Mouse (Mus musculus) MEL-GATA-1-ER (cell line): ENCODE measurements around the gene Sag.
A peak's percentile ranks its signal among the peaks of the same experiment; 100 is the strongest.

Experiments used
- DNase-seq: peaks from one replicate; pipeline ENCODE4 v3.0.0-alpha.2; 2012; ENCODE audit warnings: low read depth; ENCODE audit errors: extremely low read depth

The Sag gene

DNA sequence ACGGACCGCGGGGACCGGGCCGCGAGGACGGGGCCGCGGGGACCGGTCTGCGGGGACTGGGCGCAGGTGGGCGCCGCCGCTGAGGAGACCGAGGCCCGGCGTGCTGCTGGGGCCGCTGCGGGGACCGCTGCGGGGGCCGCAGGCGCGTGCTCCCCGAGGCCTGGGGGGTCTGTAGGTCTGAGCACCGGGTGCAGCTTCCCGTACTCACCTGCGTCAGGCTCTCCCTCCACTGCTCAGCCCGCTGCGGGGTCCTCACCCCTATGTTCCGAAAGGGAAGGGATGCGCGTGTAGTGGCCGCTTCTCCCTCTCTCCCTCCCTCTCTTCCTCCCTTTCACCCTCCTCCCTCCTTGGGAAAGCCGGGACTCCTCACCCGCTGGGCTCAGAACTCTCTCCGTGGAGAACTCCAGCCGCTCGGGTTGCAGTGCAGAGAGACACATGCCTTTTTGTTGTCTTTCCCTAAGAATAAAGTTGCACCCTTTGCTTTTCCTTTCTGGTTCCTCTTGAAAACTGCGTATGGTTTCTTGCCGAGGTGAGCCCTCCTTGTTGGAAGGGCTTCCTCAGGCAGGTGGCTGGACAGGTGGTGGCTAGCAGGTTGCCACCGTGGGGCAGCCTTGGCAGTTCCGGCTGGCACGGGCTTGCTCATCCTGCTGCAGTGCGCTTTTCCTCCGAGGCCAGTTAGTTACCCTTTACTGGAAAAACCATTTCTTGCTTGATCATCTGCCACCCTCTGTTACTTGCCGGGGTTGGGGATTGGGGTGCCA lies 50.3 kb downstream of the Sag start:
- no peak for DNase-seq

DNA sequence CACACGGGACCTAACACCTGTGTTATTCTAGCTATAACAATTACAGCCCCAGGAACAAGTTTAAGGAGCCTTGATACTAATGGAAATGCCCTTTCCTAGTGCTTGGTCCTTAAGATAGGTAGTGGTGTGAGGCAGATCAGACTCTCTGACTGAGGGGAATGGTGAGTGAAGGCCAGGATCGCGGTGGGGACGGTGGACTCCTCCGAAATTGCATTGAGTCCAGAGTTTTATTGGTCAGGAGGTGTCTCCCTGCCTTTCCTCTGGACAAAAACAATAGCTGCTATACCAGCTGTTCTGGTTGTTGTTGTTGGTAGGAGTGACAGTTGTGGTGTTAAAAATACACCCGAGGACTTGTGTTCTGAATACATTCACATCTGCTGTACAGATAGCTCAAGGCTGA lies 50.9 kb downstream of the Sag start:
- DNase-seq = no peak

DNA sequence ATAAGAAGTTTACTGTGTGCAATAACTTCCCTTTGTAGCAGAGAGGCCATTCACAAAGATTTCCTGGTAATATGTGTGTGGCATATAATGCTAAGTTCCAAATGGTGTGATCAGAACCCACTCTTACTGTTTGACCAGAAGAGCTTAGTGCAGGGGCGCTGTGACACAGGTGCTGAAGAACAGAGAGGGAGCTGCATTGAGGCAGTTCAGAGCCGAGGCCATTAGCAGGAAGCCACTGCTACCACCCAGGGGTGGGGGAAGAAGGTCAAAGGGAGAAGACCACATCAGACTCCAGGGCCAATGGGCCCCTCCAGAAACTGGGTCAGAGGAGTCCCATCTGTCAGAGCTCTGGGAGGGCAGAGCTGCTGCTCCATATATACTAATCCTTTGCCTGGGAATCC lies 51.4 kb downstream of the Sag start:
- no peak for DNase-seq

DNA sequence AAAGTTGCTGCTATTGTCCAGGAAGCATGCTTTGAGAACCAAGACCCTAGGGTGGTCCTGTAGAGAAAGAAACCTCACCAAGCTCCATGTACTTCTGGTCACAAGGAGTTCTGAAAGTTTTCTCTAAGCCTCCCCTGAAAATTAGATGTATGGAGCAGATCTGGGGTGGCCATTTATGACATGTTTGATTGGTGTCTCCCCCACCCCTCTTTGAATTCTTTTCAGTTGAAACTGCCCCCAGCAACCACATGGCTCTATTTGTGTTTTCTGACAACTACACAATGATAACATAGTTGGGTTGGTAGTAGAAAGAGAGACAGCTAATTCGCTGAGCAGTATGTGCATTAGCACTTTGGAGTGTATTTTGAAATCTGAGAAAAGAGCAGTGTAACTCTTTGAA lies 52.0 kb downstream of the Sag start:
- no peak for DNase-seq

DNA sequence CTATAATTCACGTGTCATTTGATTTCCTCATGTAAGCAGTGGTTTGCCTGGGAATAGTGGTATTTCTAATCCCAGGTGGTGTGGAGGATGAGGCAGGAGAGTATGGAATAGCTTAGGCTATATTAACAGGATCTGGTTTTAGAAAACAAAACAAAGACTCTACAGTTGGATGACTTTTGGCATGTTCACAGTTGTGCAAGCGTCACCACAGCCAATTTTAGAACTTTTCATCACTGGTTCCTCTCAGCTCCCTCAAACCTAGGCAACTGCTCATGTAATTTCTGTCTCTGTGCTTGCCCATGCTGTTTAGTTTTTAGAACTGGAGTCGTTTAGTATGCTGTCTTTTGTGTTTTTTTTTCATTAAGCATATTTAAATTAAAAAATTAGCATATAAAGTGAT lies 53.3 kb downstream of the Sag start:
- DNase-seq = no peak

DNA sequence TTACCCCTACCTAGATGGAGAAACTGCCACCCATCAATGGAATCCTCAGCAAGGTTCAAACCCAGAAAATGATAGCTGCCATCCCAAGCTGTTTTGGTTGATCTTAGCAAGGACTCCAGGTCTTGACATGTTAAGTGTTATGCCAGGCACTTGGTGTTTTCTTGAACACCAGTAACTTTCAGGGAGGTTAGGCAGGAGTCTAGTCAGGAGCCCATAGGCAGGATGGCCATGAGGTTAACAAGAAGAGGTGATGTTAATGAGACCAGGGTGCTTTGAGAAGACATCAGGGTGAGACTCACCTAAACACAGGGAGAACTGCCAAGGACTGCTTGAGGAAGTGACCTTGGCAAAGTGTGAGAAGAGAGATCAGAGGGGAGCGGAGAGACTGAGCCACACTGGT lies 54.6 kb downstream of the Sag start:
- no peak for DNase-seq

DNA sequence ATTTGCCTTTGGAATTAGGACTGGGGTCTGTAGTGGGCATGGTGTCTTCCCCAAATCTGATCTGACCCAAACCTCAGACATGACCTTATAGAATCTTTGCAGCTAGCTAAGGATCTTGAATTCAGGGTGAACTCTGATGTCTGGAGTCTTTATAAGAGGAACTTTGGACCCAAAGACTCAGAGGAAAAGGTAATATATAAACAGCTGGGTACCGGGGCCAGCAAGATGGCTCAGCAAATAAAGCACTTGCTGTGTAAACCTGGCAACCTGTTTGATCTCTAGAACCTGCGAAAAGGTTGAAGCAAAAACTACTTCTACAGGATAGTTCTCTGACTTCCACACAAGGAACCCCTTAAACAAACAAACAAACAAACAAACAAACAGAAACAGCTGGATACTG lies 55.0 kb downstream of the Sag start:
- no peak for DNase-seq

DNA sequence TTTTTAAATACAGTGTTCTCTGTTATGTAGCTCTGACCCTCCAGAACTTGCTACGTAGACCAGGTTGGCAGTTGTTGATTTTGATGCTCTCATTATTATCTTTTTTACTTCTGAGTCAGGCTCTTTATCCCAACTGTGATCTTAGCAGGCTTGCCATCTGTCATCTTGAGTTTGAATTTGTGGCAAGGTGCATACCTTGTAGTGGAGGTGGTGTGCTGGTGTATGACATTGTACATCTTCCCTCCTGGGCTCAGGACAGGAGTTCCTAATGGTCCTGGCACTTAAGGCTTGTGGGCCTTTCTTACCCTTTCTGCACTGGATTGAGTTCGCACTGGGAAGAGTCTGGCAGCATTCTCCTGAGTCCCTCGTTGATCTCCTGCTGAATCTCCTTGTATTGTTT lies 60.1 kb downstream of the Sag start:
- DNase-seq = no peak

DNA sequence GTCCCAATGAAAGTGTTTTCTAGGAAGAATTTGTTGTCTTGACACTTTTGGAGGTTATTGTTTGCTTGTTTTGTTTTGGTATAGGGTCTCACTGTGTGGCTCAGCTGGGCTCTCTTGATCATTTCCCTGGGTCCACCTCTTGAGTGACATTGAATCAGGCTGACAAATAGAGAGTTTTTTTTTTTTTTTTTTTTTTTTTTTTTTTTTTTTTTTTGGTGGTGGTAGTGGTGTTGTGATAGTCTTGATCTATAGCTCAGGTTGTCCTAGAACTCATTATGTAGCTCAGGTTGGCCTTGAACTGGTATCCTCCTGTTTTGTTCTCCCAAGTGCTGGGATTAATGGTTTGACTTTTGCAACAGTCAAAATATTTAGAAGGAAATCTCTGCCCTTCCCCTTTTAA lies 61.4 kb downstream of the Sag start:
- DNase-seq = no peak

DNA sequence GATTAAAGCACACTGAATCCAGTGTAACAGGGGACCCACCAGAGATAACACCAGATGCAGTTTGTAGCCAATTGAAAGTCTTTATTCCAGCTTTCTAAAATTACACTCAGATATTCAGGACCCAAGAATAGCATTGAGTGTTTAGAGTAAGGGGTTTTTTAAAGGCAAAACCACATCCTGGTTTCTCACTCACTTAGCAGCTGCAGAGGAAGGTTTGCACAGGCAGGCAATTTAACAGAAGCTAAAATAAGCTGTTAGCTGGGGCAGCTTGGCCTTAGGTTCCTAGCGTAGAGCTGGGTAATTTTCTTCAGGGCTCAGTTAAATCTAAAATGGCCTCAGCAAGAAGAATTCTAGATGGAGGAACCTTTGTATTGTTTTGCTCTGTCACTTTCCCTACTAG lies 63.2 kb downstream of the Sag start:
- no peak for DNase-seq

DNA sequence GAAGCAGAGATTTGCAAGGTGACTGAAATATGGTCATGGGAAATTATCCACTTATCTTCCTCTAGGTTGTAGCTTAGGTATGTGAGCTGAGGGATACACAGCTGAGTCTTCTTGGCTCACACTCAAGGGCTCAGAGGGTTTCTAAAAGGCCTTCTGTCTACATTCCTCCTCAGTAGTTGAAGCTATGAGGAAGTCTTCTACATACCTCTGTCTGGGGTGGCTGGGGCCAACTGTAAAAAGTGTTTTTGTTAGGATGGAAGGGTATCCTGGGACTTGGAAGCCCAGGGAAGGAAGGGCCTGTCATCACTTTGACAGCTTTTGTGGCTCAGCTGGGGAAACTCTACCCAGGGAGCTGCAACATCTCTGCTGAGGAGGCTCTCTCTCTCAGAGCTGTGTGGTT lies 68.1 kb downstream of the Sag start:
- no peak for DNase-seq

DNA sequence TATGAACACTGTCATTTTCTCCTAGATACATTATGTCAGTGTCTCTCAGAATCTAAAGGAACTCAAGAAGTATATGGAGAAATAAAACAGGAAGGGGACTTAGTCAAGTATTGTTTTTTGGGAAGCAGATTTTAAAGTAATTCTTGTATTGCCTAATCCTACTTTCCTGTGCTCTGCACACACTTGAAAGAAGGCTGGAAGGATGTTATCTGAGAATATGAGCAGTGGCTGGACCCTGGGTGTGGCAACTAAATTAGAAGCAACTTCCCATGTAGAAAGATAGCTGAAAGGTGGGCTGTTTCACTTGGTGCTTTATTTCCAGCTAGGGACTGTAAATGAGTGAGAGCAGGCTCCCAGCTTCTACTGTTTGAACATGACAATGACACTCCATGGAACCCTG lies 69.6 kb downstream of the Sag start:
- DNase-seq = peak; percentile 29

DNA sequence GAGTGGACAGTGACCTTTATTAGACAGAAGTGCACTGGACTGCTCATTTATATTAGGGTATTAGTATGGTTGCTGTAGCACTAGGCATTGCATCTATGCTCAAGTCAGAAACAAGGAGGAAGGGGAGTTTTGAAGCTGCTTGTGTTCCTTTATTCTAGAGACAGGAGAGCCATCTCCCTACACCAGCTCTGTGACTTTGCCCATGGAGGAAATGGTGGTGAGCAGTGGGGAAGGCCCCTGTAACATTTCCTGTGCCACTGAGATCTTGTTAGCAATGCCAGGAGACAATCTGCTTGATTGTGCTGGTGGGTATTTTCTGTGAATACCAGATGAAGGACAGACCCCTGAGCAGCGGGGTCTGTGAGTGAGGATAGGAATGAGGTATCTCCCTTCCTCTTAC lies 72.6 kb downstream of the Sag start:
- no peak for DNase-seq

DNA sequence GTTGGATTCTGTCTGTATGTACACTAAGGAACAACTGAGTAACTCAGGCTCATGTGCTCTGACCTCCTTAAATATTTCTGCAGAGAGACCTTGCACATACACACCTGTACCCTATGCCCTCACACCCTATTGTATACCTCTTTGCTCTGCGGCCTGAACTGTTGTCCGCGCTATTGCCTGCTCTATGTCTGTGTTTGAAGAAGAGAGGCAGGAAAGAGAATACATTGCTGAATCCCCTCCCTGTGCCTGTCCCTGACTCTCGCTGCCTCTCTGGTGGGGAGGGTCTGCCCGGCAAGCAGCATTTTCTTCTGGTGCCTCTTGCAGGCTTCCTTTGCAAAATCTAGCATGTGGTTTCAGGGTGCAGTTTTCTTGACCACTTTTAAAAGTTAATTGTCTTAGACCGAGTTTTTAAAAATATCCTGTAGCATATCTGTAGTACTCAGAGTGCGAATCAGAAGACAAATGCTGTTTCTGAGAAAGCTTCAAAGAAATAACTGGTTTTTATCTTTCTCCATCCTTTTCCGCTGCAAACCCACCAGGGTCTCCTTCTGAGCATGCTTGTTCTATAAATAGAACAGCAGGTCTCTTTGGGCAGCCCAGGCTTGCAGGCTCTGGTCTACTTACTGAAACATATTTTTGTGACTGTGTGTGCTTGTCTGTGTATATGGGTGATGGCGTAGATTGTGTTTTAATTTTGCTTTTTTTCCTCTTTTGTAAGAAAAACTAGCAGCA lies 74.2 kb downstream of the Sag start:
- DNase-seq = peak; percentile 81

DNA sequence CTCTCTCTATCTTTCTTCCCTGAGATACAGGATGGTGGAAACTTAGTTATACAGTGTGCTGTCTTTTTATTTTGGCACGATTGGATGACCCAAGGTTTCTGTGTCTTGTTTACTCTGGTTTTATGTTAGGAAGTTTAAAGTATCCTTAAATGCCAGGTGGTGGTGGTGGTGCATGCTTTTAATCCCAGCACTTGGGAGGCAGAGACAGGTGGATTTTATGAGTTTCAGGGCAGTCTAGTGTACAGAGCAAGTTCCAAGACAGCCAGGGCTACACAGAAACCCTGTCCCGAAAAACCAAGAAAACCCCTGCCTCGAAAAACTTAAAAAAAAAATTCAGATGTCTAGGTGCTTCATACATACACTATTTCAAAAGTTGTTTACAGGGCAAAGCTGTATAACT lies 75.6 kb downstream of the Sag start:
- DNase-seq = no peak

DNA sequence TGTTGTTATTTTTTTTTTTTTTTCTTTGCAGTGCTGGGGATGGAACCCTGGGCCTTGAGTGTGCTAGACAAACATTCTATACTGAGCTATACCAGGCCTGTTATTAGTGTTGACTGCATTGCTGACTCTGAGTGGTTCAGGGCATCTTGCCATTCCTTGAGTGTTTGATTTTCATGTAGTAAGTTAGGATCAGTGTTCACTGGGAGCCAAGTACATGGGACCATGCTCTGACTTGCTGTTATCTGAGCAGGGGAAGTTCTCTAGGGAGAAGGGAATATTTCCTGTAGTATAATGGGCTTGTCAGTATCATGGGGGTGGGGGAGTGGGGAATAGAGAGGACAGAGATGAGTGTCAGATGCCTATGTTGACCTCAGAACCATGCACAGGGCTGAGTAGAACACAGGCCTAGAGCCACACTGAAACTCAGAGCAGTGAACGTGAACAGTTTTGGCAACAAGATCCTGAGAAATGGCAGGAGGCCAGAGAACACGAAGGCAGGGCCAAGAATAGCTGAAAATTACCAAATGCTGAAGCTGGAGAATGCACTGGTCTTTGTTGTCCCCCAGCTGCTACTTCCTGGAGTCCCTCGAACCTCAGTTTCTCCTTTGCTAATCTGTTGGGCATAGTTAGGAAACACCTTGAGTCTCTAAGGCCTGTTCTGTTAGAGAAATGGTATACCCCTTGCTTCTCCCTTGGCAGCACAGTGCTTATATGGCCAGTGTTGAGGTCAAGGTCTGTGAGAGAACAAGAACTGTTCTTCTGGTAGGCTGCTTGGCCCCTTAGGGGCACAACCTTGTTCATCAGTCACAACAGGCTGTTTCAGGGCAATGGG lies 76.2 kb downstream of the Sag start:
- no peak for DNase-seq

DNA sequence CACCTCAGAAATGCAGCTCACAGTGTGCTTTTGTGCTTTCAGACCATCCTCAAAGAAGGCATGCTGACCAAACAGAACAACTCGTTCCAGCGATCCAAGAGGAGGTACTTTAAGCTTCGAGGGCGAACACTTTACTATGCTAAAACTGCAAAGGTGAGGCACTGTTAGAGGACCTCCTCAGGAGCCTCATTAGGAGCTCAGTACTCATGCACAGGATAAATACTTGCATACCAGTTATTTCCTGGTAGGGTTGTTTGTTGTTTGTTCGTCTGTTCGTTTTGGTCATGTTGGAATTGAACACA lies 76.8 kb downstream of the Sag start:
- no peak for DNase-seq

DNA sequence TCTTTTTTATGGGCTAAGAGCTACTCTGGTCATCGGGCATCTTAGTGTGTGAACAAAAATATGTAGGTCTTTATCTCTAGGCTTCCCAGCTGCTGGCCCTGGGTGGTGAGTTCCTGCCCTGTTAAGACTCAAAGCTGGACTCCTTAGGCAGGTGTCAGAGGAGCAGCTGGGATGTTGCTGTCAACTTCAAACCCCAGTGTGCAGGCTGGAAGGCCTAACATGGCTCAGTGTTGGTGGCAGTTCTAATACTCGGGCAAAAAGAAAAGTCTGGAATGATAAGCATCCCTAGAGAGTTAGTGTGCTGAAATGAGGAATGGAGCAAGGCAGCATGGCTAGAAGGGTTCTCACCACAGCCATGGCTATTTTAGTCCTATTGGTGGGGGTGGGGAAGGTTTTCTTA lies 77.4 kb downstream of the Sag start:
- DNase-seq = no peak

DNA sequence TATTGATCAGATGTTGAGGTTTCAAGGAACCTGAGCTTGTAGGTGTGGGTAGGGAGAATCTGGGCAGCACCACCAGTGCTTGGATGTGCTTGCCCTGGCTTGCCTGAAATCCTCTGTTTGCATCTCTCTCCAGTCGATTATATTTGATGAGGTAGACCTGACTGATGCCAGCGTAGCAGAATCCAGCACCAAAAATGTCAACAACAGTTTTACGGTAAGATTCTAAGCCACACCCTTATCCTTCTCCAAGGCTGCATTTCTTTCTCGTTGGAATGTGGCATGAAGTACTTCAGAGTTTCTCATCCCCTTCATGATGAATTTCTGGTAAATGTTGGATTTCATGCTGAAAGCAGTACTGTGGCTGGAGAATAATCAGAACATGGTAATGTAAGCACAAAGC lies 78.2 kb downstream of the Sag start:
- no peak for DNase-seq

DNA sequence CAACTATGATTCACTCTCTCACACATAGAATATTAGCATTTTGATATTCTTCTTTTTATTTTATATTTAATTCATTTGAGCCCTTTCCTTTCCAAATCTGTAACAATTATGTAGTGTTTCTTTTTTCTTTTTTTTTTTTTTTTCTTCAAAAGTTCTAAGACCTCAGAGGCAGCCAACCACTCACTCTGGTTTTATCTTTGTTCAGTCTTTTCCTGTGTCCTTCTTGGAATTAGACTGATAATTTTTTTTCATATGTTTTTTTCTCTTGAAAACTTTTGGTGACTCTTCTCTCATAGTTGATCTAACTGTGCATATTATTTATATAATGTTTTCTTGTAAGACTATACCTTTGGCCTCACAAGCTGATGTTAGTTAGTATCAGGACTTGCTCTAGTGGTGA lies 79.1 kb downstream of the Sag start:
- DNase-seq = peak; percentile 39

DNA sequence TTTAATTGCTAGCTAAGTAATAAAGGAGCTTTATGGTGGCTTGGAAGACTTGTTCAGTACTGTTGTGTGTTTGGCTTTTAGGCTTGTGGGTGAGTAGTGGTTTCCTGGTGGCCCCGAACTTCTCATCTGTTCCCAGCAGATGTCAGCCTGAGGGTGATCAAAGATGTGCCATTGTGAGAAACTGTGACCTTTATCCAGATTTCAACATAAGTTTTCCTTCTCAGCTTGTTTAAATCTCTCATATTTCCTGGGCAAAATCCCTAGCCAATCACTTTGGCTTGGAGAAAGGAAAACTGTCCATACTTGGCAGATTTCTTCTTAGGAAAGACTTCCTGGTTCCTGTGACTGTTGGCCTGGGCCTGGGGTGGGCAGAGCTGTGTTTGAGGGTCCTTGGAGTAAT lies 87.5 kb downstream of the Sag start:
- no peak for DNase-seq

DNA sequence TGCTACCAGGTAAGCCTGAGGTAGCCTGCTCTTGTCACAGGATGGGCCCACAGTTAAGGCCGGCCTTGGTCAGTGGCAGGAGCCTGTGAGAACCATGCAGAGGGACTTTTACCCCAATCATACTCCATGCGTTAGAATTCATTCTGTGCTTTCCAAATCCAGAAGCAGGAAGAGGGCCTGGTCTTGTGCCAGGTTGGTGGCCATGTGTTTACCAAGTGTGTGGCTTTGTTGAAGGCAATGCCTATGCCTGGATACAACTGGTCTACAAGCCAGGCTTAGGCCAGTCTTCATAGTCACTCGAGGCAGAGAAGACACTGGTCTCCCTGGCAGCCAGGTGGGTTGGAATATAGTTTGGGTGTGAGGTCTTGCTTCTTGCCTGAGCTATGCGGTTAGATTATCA lies 88.2 kb downstream of the Sag start:
- no peak for DNase-seq

DNA sequence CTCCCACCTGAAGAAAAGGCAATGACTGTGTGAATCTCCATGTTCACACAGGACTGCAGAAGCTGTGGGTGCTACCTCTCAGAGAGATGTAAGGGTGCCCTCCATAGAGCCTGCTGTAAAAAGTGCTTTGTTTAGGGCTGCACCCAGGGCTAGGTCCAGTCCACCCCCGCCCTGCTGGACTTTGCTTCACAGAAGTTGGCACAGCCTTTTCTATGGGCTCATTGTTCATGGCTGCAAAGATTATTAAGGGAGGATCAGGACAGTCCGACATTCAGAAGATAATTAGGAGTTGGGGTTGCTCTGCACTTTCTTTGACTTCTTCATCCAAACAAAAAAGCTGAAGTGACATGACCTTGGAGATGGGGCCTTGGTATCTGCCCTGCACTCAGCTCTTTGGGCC lies 89.0 kb downstream of the Sag start:
- no peak for DNase-seq
